Mouse (Mus musculus): ENCODE results near the gene Slc35d3. TPM values are rescaled to one million over a fixed set of nuclear protein-coding genes. Genes with fewer than 3 reads are reported as not detected.

The Slc35d3 gene
- polyA plus RNA-seq (2014; fragmentation: Illumina TruSeq; extraction: RNeasy Lipid Tissue Mini Kit (QIAGEN cat#74804)) = 0.29 TPM

GRCm38 (mm10) chr10:19850998-19851691 lies at the start of gene Slc35d3:
Gene Slc35d3 (minus strand): TSS chr10:19851459.

Other genes starting within 250 kb of the Slc35d3 start
- gene Il22ra2, start 229.5 kb downstream of the Slc35d3 start, polyA plus RNA-seq (2014; fragmentation: Illumina TruSeq; extraction: RNeasy Lipid Tissue Mini Kit (QIAGEN cat#74804)) = 0.34 TPM
- gene Il20ra, start 138.9 kb downstream of the Slc35d3 start, polyA plus RNA-seq (2014; fragmentation: Illumina TruSeq; extraction: RNeasy Lipid Tissue Mini Kit (QIAGEN cat#74804)) = 0.34 TPM
- 15.7 TPM for gene Pex7, start 56.2 kb upstream of the Slc35d3 start, polyA plus RNA-seq (2014; fragmentation: Illumina TruSeq; extraction: RNeasy Lipid Tissue Mini Kit (QIAGEN cat#74804))
- gene Map3k5, start 83.0 kb upstream of the Slc35d3 start, polyA plus RNA-seq (2014; fragmentation: Illumina TruSeq; extraction: RNeasy Lipid Tissue Mini Kit (QIAGEN cat#74804)) = 47.7 TPM